Mouse (Mus musculus) erythroblast, embryonic 14.5 days (primary cell): ENCODE results near the gene Zmynd10. TPM values are rescaled to one million over a fixed set of nuclear protein-coding genes. Genes with fewer than 3 reads are reported as not detected.

Experiments
- H3K27me3 ChIP-seq: 2 replicates; pipeline ENCODE4 v1.6.1; 2012; ENCODE audit warnings: inconsistent platforms; ENCODE audit not compliant: control insufficient read depth
- H3K36me3 ChIP-seq: 2 replicates; pipeline ENCODE4 v1.6.1; 2012; ENCODE audit warnings: mild to moderate bottlenecking, inconsistent platforms; ENCODE audit not compliant: control insufficient read depth
- H3K4me1 ChIP-seq: 2 replicates; pipeline ENCODE4 v1.6.1; 2012; ENCODE audit warnings: inconsistent platforms; ENCODE audit not compliant: control insufficient read depth
- H3K4me3 ChIP-seq: replicated peaks from 2 replicates; pipeline ENCODE3; 2012; ENCODE audit warnings: moderate library complexity, mild to moderate bottlenecking, inconsistent platforms
- H3K9me3 ChIP-seq: 2 replicates; pipeline ENCODE4 v1.6.1; 2012; ENCODE audit warnings: low read length, inconsistent platforms, mixed read lengths; ENCODE audit not compliant: control insufficient read depth
- GATA1 ChIP-seq: IDR thresholded peaks from 2 replicates; pipeline ENCODE4 v1.6.1; 2012; ENCODE audit warnings: low read length, inconsistent platforms, mixed read lengths
- TAL1 ChIP-seq: IDR thresholded peaks from 3 replicates; pipeline ENCODE4 v1.6.1; 2012; ENCODE audit warnings: low read length, inconsistent platforms, mixed read lengths
- polyA plus RNA-seq: library from polyadenylated mRNA; stranded (reverse); fragments of >175 nt; gene quantifications from 2 replicates; pipeline ENCODE4 v1.2.3, GENCODE M21; 2012

Zmynd10 gene
- 0.13 TPM in 1 of 2 replicates, not detected in the other for polyA plus RNA-seq

- H3K4me1 ChIP-seq, result peaks cover 62% of the 10 kb centered on the region
- H3K4me3 ChIP-seq, result peak within 1 kb of the TSS; percentile 34
- no peak for TF ChIP-seq GATA1
- H3K36me3 ChIP-seq, result peaks cover 15% of the 10 kb centered on the region
- peaks cover 33% of the 10 kb centered on the region for H3K27me3 ChIP-seq
- H3K9me3 ChIP-seq, result peaks cover 2% of the 10 kb centered on the region; the same call in 1 of the 2 replicates
These were observed at the start of gene Zmynd10 for GRCm38 (mm10) chr9:107547026-107547425. Gene Zmynd10 (plus strand): TSS chr9:107547298.

DNA sequence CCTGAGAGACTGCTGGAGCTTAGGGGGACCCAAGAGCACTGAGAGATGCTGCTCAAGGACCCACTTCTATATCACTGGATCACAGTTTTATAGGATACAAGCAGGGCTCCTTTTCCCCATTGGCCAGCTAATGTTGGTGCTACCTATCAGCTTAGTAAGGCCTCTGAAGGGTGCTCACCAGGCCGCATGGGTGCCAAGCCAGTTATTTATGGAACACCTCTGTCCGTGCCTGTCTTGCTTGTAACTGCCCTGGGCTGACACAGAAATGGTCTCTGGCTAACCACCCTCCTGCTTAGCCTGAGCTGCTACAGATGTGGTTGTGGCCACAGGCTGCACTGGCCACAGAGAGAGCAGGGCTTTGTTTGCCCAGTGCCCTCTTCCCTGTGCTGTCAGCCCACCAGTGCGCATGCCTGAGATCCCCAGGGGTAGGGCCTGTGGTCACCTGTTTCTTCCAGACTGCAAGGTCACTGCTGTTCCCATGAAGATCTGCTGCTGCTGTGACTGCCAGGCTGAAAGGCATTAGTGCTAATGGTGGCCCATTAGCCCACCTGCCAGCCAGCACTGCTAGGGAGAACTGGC, 46.3 kb upstream of the Zmynd10 start:
- Histone ChIP-seq H3K9me3 (no peaks in the 10 kb centered on the region), H3K27me3 (no peaks in the 10 kb centered on the region), H3K4me1 (peaks cover 16% of the 10 kb centered on the region), H3K4me3 (no peak overlapping the region), H3K36me3 (no peaks in the 10 kb centered on the region)
- TF ChIP-seq TAL1 (no peak), GATA1 (no peak)

GRCm38 (mm10) chr9:107502131-107502846, 44.8 kb upstream of the Zmynd10 start:
- Histone ChIP-seq H3K4me3 (no peak overlapping the region), H3K4me1 (peaks cover 1% of the 10 kb centered on the region; the same call in 1 of the 2 replicates), H3K36me3 (no peaks in the 10 kb centered on the region), H3K9me3 (no peaks in the 10 kb centered on the region), H3K27me3 (no peaks in the 10 kb centered on the region)
- TF ChIP-seq TAL1 (no peak), GATA1 (no peak)

DNA sequence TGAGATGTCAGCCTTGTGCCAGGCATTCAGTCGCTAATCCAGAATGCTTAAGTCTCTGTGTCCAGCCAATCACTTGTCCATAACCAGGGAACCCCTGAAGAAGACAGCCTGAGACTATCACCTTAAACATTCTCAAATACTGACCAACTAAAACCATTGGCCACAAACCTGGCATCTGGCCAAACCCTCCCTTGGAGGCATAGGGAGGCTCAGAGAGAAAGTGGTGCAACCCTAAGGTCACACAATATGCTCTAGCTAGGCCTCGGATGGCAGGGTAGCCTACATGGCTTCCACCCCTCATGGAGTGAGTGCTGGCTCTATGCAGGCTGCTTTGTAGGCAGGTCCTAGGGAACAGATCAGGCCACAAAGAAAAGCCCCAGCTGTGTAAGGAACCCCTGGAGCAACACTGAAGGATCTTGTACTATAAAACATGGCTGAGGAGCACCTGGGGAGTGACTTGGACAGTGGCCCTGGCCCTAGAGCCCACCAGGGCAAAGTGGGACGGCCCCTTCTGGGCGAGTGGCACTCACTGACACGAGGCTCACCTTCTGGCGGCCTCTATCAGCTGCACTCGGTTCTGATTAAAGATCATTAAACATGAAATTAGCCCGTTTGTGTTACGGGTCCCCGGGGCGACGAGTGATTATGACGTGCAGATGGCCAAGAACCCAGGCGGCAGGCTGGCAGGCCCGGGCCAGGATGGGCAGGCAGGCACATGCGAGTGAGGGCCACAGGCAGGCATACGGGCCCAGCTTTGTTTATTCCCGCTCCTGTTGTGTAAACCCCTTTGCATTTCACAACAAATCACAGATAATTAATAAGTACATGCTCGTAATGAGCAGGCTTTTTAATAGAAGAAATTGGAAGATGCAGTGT, 42.2 kb upstream of the Zmynd10 start:
- no peaks in the 10 kb centered on the region for H3K36me3 ChIP-seq
- no peak overlapping the region for H3K4me3 ChIP-seq
- H3K9me3 ChIP-seq, result no peaks in the 10 kb centered on the region
- no peaks in the 10 kb centered on the region for H3K27me3 ChIP-seq
- TF ChIP-seq GATA1 (no peak), TAL1 (no peak)
- H3K4me1 ChIP-seq, result no peaks in the 10 kb centered on the region

DNA sequence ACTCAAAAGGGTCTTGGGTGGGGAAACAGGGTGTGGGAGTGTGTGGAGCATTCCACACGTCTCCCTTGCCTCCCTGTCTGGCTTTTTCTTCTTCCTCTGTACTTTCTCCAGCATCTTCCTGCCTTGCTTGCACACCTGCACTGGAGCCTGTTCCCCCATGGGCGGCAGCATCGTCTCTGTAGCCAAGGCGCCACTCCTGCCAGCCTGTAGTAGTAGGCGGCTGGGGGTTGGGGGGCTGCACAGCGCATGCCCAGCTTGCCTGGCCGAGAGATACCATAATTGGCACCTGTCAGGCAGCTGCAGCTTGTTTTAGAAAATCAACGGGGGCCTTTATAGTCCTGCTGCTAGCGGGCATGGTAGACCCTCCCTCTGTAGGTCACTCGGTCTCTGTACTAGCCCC, 38.8 kb upstream of the Zmynd10 start:
- Histone ChIP-seq H3K4me1 (no peaks in the 10 kb centered on the region), H3K4me3 (no peak overlapping the region), H3K27me3 (no peaks in the 10 kb centered on the region), H3K36me3 (no peaks in the 10 kb centered on the region), H3K9me3 (no peaks in the 10 kb centered on the region)
- TF ChIP-seq TAL1, result no peak
- TF ChIP-seq GATA1, result no peak

DNA sequence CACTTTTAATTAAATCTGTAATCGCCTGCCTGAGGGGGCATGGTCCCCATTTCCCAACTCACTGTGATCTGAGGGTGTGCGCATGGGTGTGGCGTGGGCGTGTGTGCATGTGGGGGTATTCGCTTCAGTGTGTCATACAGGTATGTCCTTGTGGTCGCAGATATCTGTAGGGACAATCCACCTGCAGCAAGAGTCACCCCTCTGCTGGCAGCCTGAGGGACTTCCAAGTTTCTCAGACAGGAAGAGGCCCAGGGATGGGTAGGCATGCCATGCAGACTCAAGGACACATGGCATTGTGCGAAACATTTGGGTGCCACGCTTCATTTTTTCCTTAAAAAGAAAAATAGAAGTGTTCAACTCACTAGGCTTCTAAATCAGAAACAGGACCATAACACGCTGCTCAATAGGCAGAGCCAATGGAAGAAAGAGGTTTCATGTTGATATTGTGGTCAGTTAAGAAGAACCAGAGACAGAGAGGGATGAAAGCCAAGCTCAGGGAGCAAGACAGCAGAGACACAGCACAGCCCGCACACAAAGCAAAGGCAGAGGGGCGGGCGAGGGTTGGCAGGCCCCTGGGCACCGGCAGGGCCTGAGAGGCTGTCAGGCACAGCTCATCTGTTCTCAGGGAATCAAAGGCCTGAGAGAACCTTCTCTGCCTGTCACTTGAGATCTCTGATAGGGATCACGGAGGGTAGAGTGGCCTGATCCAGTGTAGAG, 36.6 kb upstream of the Zmynd10 start:
- no peak for TF ChIP-seq TAL1
- TF ChIP-seq GATA1, result no peak
- no peaks in the 10 kb centered on the region for H3K9me3 ChIP-seq
- H3K36me3 ChIP-seq, result no peaks in the 10 kb centered on the region
- no peaks in the 10 kb centered on the region for H3K4me1 ChIP-seq
- H3K4me3 ChIP-seq, result no peak overlapping the region
- H3K27me3 ChIP-seq, result 0 out of 2 replicates have a peak, but pooled peaks cover 2% of the 10 kb centered on the region

DNA sequence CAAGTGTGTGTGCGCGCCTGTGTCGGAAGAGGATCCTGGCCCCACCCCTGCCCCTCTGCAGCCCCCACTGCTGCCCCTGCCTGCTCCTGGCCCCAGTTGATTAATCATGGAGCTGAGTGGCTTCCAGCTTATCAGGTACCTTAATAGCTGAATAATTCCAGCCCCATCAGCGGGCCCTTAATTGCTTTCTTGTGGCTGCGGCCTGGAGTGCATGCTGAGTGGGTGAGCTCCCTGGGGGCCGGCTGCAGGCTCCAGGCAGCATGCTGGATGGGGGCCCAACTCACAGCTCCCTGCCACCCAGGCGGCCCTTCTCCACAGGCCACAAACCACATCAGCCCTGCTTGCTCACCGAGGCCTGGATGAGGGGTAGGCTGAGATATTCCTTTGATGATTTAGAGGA, 35.7 kb upstream of the Zmynd10 start:
- Histone ChIP-seq H3K27me3 (0 out of 2 replicates have a peak, but pooled peaks cover 2% of the 10 kb centered on the region), H3K4me3 (no peak overlapping the region)
- no peak for TF ChIP-seq GATA1
- TF ChIP-seq TAL1, result no peak

DNA sequence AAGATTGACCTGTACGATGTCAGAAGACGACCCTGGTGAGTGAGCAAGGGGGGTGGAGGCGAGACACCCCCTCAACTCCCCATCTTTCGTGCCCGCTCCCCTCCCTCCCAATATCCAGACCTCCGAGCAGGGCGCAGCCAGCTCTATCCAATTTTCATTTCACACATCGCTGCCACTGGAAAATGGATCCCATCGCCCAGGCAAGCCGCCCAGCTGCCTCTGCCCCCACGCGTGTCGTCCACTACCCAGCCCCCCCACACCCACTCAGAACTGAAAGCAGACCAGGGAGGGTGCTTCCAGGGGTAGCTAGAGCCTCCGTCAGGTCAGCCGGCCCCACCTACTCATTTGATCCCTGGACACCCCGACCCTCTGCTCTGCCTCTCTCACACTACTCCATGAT, 34.8 kb upstream of the Zmynd10 start:
- Histone ChIP-seq H3K9me3 (no peaks in the 10 kb centered on the region), H3K4me3 (no peak overlapping the region), H3K4me1 (no peaks in the 10 kb centered on the region), H3K36me3 (no peaks in the 10 kb centered on the region), H3K27me3 (0 out of 2 replicates have a peak, but pooled peaks cover 2% of the 10 kb centered on the region)
- TF ChIP-seq GATA1, result no peak
- no peak for TF ChIP-seq TAL1

More for the DNA sequence above, 35.7 kb upstream of the Zmynd10 start:
- no peaks in the 10 kb centered on the region for H3K4me1 ChIP-seq
- H3K9me3 ChIP-seq, result no peaks in the 10 kb centered on the region
- H3K36me3 ChIP-seq, result no peaks in the 10 kb centered on the region
